In the genomic region with DNA sequence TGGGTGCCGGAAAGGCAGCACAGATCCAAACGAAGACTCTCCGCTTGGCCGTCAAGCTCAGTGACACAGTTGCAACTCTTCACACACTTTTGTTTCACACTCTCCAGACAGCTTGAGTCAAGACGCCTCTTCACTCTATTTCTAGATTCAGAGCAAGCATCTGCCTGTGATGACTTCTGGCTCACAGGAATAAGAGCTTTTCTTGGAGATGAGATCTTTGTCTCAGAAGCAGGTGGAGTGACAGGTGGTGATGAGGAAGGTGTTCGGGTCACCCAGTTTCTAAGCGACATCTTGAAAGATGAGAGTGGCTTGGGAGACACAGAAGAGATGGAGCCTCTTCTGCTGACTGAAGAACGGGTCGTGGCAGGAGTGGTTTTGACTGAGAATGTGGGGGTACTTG, we compare ENCODE assay signal across 17 mouse cellular contexts. TPM values are rescaled to one million over a fixed set of nuclear protein-coding genes. Genes with fewer than 3 reads are reported as not detected.
DNase-seq lines count a peak whose midpoint lies in the region; TF ChIP-seq lines count a peak whose summit lies in the region.
"Had no signal": no experiment of that assay in that cellular context is flagged by ENCODE, and none has a peak within 500 bp of the region (broad histone marks: within the 10 kb centered on the region; RNA-seq: fewer than 3 reads in every experiment).

No protein-coding gene starts in this region.

- H3K4me3 ChIP-seq in cortical plate, adult 2 months (ENCODE audit: insufficient read depth, low read length): peak overlapping the region; percentile 45
- H3K4me3 ChIP-seq in midbrain, embryonic 10.5 days: no peak overlapping the region
- H3K4me3 ChIP-seq: hindbrain, embryonic 12.5 days; kidney, embryonic 15.5 days; midbrain, embryonic 12.5 days had no signal

- H3K27ac ChIP-seq in cortical plate, adult 2 months (ENCODE audit: insufficient read depth, low read length): peak overlapping the region; percentile 76
- H3K27ac ChIP-seq in midbrain, embryonic 10.5 days (replicated peaks): no peak overlapping the region
- H3K27ac ChIP-seq: hindbrain, embryonic 12.5 days; kidney, embryonic 15.5 days; midbrain, embryonic 12.5 days had no signal

- intact Hi-C loops in left cerebral cortex, postnatal 36 days (cut with DNase I): loop anchor here (1.0 kb wide), 2 partner anchors 71 to 145 kb away; no protein-coding TSS in a partner anchor

- TF ChIP-seq CTCF in cortical plate, adult 2 months (IDR thresholded peaks at IDR 0.05; ENCODE audit: extremely low read depth, insufficient read depth, low read length): no peak

- no peaks in the 10 kb centered on the region for H3K9me3 ChIP-seq in midbrain, embryonic 10.5 days (replicated peaks)
- H3K9me3 ChIP-seq: hindbrain, embryonic 12.5 days; kidney, embryonic 15.5 days; midbrain, embryonic 12.5 days had no signal

- peaks cover 4% of the 10 kb centered on the region; the same call in 1 of the 2 replicates for H3K4me1 ChIP-seq in cortical plate, adult 2 months (ENCODE audit: control insufficient read depth, insufficient read depth, low read length)
- H3K4me1 ChIP-seq in midbrain, embryonic 10.5 days: peaks cover 4% of the 10 kb centered on the region; the same call in 1 of the 2 replicates
- H3K4me1 ChIP-seq: hindbrain, embryonic 12.5 days; kidney, embryonic 15.5 days; midbrain, embryonic 12.5 days had no signal

- H3K36me3 ChIP-seq in midbrain, embryonic 10.5 days: peaks cover 99% of the 10 kb centered on the region

- peak; percentile 61 for DNase-seq in heart, adult 11 months
- no peak for DNase-seq in heart, adult 8-10 months (ENCODE audit: low spot score)
- DNase-seq in layer of hippocampus, postnatal 36 days: peak; percentile 2 to 12
- peak; percentile 56 to 66 for DNase-seq in left cerebral cortex, postnatal 36 days (ENCODE audit: low spot score in 2 of 2)
- no peak for DNase-seq in midbrain, embryonic 10.5 days (ENCODE audit: low spot score)
- no peak for DNase-seq in ovary, postnatal 14 days (ENCODE audit: low spot score)
- no peak for DNase-seq in kidney, adult 9 months
- DNase-seq: adrenal gland, adult 8-10 months; cerebellum, adult 11 months; cerebellum, postnatal 25 days; gastrocnemius, postnatal 10 days; lung, adult 2 months; lung, postnatal 36 days had no signal

- peak; percentile 57 for TF ChIP-seq POLR2A in cortical plate, adult 2 months (IDR thresholded peaks at IDR 0.05; ENCODE audit: extremely low read depth, insufficient read depth, low read length)

- no peaks in the 10 kb centered on the region for H3K27me3 ChIP-seq in midbrain, embryonic 10.5 days (ENCODE audit: low read depth, poor library complexity, severe bottlenecking)
- H3K27me3 ChIP-seq: hindbrain, embryonic 12.5 days; kidney, embryonic 15.5 days; midbrain, embryonic 12.5 days had no signal

- WGBS in midbrain, embryonic 10.5 days: 92% methylated on average over 9 of the region's 9 CpGs

RNA-seq across cellular contexts. Expression of gene Dtl, which starts 34.3 kb away (rescaled TPM):
- under 1 TPM; 0.06 to 0.34 (median 0.20) TPM for total RNA-seq in heart, adult 8-10 months (2022)
- polyA plus RNA-seq in cortical plate, adult 2 months (2012; rRNA removed): 5.1 and 5.3 TPM in 2 replicates
- total RNA-seq in layer of hippocampus, postnatal 36 days (2021): under 1 TPM; 0.73 to 0.80 TPM
- 1 to 10 TPM; 6.3 to 7.6 TPM for total RNA-seq in left cerebral cortex, postnatal 36 days (2021)
- polyA plus RNA-seq in midbrain, embryonic 10.5 days (2016; fragmentation: Nextera tagmentation; extraction: Ambion mirVana): 82.8 and 87.8 TPM in 2 replicates

RNA-seq across cellular contexts. Expression of gene Ints7, which starts 34.4 kb away (rescaled TPM):
- total RNA-seq in heart, adult 8-10 months (2022): 10 to 100 TPM in 3 of 4 experiments, 1 to 10 TPM in 1; 9.7 to 11.2 (median 10.8) TPM
- 47.3 and 50.6 TPM in 2 replicates for polyA plus RNA-seq in cortical plate, adult 2 months (2012; rRNA removed)
- 10 to 100 TPM; 23.9 to 25.0 TPM for total RNA-seq in layer of hippocampus, postnatal 36 days (2021)
- total RNA-seq in left cerebral cortex, postnatal 36 days (2021): 10 to 100 TPM; 32.6 to 40.9 TPM
- polyA plus RNA-seq in midbrain, embryonic 10.5 days (2016; fragmentation: Nextera tagmentation; extraction: Ambion mirVana): 78.0 and 78.7 TPM in 2 replicates

Comparison
In these comparisons a context has a peak if more than half of its experiments do, and no peak if none do; other contexts are left out.
1. DNase-seq: peak in heart, adult 11 months (single experiment), layer of hippocampus, postnatal 36 days (2 of 2) and left cerebral cortex, postnatal 36 days (2 of 2); none in heart, adult 8-10 months (single experiment), midbrain, embryonic 10.5 days (single experiment), ovary, postnatal 14 days (single experiment) and kidney, adult 9 months (single experiment).
2. RNA of gene Dtl, which starts 34.3 kb away (total RNA-seq): 6.3 to 7.6 TPM in left cerebral cortex, postnatal 36 days; 0.73 to 0.80 TPM in layer of hippocampus, postnatal 36 days and 0.06 to 0.34 TPM in heart, adult 8-10 months; every median in the first group is over 4 times any median in the second.